Mouse (Mus musculus) CH12.LX (cell line): ENCODE data around the gene Krt1.
A peak's percentile ranks its signal among the peaks of the same experiment; 100 is the strongest.

Experiments used
- CTCF ChIP-seq, 2 experiments: IDR thresholded peaks in 1 of 2; conservative IDR thresholded peaks in 1 of 2; 2 replicates each; pipeline ENCODE4 v1.5.1; 2011 to 2012; ENCODE audit warnings: low read depth in 2 of 2, low read length in 2 of 2, improper control_type of control experiment in 1 of 2, inconsistent platforms in 1 of 2, mild to moderate bottlenecking in 1 of 2, moderate library complexity in 1 of 2
- E2F4 ChIP-seq: IDR thresholded peaks from 2 replicates; pipeline ENCODE4 v1.6.1; 2011; ENCODE audit warnings: low read depth, low read length, improper control_type of control experiment; ENCODE audit not compliant: insufficient replicate concordance
- ELF1 ChIP-seq: IDR thresholded peaks from 2 replicates; pipeline ENCODE4 v1.6.1; 2014; ENCODE audit warnings: low read depth, mild to moderate bottlenecking, inconsistent platforms, low read length, improper control_type of control experiment
- JUN ChIP-seq: IDR thresholded peaks from 2 replicates; pipeline ENCODE4 v1.6.1; 2011; ENCODE audit warnings: low read depth, mild to moderate bottlenecking, low read length, improper control_type of control experiment, moderate library complexity; ENCODE audit not compliant: insufficient read depth
- MEF2A ChIP-seq: IDR thresholded peaks from 2 replicates; pipeline ENCODE4 v1.6.1; 2014; ENCODE audit warnings: low read depth, mild to moderate bottlenecking, inconsistent platforms, low read length, improper control_type of control experiment, borderline replicate concordance
- MXI1 ChIP-seq: IDR thresholded peaks from 2 replicates; pipeline ENCODE4 v1.6.1; 2011; ENCODE audit warnings: mild to moderate bottlenecking, low read depth, low read length, improper control_type of control experiment
- POLR2A ChIP-seq: IDR thresholded peaks from 2 replicates; pipeline ENCODE4 v1.6.1; 2011; ENCODE audit warnings: low read depth, mild to moderate bottlenecking, improper control_type of control experiment, low read length
- SIN3A ChIP-seq: IDR thresholded peaks from 2 replicates; pipeline ENCODE4 v1.6.1; 2012; ENCODE audit warnings: low read length, improper control_type of control experiment, inconsistent platforms

DNA sequence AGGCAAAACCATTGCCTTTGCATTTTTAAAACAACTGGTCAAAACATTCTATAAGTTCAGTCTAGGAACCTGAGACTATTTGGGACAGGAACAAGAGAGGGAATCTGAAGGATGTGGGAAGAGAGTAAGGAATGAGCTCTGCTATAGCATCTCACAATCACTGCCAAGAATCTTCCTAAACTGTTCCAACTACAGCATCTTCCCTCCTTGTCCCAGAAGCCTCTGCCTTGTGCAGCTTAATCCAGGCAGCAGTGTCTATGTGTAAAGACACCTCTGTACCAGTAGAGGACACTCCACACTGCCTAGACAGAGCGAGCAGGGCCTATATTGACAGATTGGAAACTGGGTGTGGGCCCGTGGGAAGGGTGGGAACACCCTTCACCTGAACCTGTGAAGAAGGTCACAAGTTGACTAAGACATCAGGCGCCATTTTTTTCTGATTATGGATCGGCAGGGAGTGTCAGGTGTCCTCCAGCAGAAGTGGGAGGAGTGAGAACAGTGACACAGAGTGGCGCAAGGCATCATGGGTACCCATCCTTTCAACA, 15.7 kb downstream of the Krt1 start:
- TF ChIP-seq MXI1 (no peak), JUN (no peak), CTCF (conservative IDR thresholded peaks at IDR 0.05 in 1 of 2, IDR thresholded peaks at IDR 0.05 in 1 of 2; ENCODE audit: low read depth in 2 of 2, low read length in 2 of 2) (peak in 1 of 2 experiments; percentile 59; a peak in 2 of 4 replicates), ELF1 (no peak), E2F4 (no peak), MEF2A (no peak), POLR2A (no peak), SIN3A (no peak)
